17 mouse cellular contexts compared by ENCODE assay signal in the genomic region with DNA sequence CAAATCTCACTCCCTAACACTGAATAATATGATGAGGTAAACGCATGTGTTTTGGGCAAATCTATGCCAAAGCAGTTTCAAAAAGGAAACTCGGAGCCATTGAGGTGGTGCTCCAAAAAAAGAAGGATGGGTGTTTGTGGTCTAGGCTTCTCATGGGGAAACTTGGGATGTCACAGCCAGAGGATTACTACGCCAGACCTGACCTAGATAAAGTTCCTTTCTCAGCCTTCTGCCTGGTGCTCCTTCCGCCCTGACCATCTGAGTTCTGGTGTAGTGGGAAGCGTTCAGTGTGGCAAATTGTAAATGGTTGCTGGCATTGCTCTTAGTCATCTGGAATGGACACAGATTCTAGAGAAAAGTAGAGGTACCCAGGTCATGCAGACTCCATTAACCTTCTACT.
"Had no signal": no experiment of that assay in that cellular context is flagged by ENCODE, and none has a peak within 500 bp of the region (broad histone marks: within the 10 kb centered on the region; RNA-seq: fewer than 3 reads in every experiment).

No protein-coding gene starts in this region.

- DNase-seq: left cerebral cortex, postnatal 4 days; liver; liver, embryonic 13.5 days; liver, postnatal 0 days; lung, adult 18-20 months; lung, adult 2 months; lung, embryonic 14.5 days; lung, postnatal 10 days; lung, postnatal 14 days; lung, postnatal 36 days; lung, postnatal 4 days; midbrain, embryonic 14.5 days had no signal

- ATAC-seq: liver, embryonic 12.5 days; liver, postnatal 0 days; lung, postnatal 0 days; midbrain, embryonic 13.5 days; midbrain, embryonic 15.5 days; midbrain, embryonic 16.5 days had no signal
